Mouse (Mus musculus) forelimb bud, embryonic 11.5 days (tissue): ENCODE measurements at regions not wholly inside any gene's neighbourhood (a gene's known extent, or its start where the extent isn't known, plus 50 kb on each side); places are given as distances from the start of the nearest gene placed in this dataset.

Source experiments
- DNase-seq: peaks from one replicate; pipeline ENCODE4 v3.0.0-alpha.2; 2012; ENCODE audit warnings: low read depth, low spot score

DNA sequence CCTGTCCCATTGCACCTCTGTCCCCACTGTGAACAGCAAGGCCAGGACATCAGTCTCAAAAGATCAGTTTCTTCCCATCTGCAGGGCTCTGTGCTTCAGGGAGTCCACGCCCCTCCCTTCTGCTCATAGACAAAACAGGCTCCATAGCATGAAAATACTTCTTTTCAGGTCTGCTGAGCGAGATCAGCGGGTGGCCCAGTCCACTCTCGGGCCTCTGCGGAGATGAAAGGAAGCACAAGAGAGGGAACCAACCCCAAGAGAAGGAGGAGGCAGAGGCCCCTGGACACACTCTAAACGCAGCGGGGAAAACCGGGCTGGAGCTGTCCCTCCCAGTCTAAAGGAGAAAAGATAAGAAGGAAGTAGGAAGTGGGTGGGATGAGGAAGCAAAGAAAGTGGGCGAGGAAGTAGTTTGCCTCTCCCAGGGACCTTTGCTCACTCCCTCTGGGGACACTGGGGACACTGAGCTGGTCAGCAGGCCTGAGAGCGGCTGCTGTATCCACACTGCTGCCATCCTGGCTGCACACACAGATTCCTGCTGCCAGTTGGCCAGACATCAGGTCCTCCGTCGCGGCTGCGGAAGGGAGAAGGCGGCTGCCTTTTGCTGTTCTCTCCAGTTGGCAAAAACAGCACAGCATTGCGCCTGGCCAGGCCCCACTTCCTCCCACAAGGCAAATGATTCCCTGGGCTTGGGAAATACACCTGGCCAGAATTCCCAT is 143.5 kb downstream of the Rybp start:
- DNase-seq, result no peak

DNA sequence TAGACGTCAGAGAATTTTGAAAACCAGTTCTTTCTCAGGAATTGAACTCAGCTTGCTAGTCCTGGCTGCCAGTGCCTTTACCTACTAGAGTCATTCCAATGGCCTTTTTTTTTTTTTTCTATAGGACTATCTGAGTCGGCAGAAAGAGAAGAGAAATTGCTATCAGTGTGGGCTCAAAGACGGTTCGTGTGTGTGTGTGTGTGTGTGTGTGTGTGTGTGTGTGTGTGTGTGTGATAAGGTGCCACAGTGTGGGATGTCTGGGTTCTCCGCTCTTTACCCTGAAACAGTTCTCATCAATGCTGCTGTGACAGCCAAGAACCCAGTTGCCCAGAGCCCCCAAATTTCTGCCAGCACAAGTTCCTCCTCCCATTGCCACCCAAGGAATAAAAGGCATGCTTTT is 146.1 kb downstream of the Rybp start:
- DNase-seq, result no peak

- DNase-seq, result no peak
Measured at GRCm38 (mm10) chr6:100140581-100141114, 146.6 kb downstream of the Rybp start.

- no peak for DNase-seq
Measured at GRCm38 (mm10) chr6:100139809-100140208, 147.5 kb downstream of the Rybp start.

DNA sequence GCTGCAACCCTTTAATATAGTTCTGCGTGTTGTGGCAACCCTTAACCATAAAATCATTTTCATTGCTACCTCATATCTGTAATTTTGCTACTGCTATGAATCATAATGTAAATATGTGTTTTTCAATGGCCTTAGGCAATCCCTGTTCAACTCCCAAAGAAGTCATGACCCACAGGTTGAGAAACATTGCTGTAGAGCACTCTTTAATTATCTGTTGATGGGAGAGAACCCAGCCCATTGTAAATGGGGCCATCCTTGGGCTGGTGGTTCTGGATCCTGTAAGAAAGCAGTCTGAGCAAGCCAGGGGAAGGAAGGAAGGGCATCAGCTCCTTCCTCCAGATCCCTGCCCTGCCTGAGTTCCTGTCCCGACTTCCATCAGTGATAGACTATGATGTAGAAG is 148.6 kb downstream of the Rybp start:
- DNase-seq, result no peak

- no peak for DNase-seq
Measured at GRCm38 (mm10) chr6:100135177-100135576, 152.1 kb downstream of the Rybp start.

- DNase-seq, result no peak
Measured at GRCm38 (mm10) chr6:100133970-100134369, 153.3 kb downstream of the Rybp start.

- no peak for DNase-seq
Measured at GRCm38 (mm10) chr6:100132916-100133600, 154.2 kb downstream of the Rybp start.

DNA sequence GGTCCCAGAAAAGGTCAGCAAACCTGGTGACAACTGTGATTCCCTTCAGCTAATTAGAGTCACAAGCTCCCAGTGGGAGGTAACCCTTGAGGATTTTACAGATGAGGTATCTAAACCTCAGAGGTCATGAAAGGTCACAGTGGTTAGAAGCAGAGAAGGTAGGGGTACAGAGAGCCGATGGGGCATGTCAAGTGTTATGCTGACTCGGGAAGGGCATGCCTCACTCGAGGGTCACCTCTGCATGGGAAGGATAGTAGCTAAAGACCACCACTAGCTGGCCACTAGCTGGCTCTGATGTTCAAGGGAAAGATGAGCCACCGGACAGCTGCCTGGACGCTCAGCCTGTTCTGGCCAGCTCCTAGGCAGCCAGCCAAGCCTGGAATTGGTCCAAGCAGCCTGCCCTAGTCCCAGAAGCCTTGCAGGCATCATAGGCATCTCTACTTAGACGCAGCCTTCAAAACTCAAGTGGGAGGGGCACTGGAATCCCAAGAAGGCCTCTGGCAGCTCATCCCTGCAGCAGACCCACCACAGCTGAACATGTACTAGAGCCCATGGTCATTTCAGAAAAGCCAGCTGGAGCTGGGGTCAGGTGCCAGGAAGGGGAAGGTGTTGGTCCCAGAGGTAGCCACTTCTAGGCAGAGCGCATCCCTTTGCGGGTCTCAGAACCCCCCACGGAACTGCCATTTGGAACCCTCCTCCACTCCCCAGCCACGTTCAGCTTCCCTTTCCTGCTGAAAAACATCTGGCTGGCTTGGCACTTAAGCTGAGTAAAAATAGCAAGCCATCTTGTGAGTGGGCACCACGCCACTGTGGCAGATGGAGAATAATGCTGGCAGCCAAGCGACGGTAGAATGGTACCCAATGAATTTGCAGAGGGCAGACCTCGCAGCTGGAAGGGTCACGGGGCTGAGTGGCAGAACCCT is 159.8 kb downstream of the Rybp start:
- no peak for DNase-seq

DNA sequence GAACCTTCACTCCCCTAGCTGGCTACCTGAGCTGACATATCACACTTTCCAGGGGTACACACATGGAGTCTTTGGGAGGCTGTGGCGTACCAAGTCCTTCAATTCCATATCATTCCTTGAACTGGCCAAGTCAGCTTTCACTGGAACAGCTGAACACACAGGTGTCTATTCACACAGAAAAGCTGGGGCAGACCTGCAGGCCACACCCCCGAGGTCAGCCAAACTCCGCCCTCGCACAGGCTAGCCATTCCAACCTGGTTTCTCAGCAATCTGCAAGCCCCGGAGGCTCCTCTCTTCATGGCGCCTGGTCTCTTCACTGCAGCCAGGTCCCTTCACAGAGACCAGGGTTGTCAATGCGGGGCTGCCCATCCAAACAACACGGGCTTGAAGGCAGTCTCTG is 160.5 kb downstream of the Rybp start:
- DNase-seq, result no peak

DNA sequence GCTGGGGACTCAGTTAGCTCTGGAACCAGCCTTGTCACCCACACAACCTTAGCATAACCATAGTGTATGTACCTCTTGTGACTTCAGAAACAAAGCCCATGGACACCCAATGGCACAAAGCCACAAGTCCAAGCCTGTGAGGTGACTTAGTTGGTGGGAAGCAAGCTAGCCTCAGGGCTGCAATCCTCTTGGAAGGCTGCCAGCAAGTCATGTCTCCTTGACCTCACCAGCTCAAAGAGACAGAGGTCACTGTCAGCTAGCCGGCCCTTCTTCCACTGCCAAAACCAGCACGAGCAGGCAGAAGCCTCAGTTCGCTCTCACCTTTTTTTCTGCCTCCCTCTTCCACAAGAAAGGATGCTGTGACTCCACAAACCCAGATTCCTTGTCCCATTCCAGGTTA is 161.0 kb downstream of the Rybp start:
- no peak for DNase-seq

- no peak for DNase-seq
Measured at GRCm38 (mm10) chr6:100121240-100121639, 166.0 kb downstream of the Rybp start.

DNA sequence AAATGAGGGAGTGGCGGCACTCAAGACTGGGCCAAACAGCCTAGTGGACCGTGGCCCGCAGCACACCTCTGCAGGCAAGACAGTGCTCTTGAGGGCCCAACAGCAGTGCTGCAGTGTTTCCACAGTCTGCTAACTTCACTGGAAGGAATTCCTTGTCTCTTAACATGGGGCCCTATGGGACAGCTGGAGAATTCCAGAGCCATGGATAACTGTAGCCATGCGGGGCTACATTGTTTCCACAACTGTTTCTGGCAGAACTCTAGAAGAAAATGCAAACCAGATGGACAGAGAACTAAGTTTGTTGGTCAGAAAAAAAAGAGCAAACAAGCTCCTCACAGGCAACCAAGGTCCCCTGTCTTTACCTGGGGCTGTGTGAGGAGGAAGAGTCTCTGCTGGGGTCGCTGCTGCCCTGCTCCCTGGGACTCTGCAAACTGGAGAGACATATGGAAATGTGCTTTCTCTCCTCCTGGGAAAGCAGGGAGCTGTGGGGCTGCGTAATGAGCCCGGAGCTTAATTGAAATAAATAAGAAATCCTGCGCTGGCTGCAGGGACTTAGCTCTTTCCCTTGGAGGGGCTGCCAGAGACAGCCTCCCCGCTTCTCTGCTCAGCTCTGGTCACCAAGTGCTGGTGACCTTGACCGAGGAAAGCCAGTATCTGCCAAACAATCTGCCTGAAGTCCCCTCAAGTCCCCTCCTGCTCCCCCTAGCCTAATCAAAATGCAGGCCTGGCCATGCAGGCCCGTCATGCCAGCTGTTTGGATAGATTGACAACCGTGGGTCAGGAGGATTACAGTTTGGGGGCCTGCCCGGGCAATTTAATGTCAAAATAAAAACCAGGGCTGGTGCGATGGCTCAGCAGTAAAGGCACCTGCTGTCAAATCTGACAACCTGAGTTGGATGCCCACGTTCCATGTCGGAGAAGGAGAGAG is 167.0 kb downstream of the Rybp start:
- peak; percentile 67 for DNase-seq

- DNase-seq, result no peak
Measured at GRCm38 (mm10) chr6:100117084-100117483, 170.2 kb downstream of the Rybp start.

GRCm38 (mm10) chr6:100113393-100114137 is 173.7 kb downstream of the Rybp start:
- DNase-seq, result no peak

GRCm38 (mm10) chr6:100110981-100111660 is 176.2 kb downstream of the Rybp start:
- DNase-seq, result no peak

DNA sequence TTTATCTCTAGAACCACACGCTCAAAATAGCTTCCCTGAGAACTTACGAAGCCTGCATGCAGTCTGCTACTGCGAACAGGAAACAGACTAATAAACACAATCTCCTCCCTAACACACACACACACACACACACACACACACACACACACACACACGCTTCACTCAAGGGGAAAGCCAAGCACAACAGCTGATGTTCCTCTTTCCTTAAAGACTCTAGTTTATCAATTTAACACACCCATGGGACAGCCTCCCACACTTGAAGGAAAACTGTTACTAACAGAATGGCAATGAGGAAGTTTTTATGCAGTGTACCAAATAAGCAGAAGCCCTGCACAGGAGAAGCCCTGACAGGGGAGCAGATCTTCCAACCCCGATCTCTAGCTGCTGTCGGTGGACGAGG is 177.3 kb downstream of the Rybp start:
- DNase-seq, result no peak

DNA sequence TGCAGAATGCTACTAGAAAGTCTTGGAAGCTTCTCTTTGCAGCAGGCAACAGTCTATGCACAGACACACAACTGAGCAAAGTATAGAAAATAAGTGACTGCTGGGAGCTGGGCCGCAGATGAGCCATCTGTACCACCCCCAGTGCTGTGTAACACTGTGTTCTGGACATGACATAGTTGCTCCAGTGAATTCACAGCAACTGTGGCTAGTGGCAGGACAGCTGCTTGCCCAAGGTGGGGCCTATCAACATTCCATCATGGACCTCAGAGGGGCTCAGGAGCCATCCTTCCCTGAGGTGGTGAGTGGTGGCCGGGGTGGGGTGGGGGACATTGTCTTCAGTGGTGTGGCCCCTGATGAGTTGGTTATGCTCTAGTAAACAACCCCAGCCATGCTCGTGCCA is 177.9 kb downstream of the Rybp start:
- no peak for DNase-seq

GRCm38 (mm10) chr6:100107508-100107907 is 179.8 kb downstream of the Rybp start:
- no peak for DNase-seq

DNA sequence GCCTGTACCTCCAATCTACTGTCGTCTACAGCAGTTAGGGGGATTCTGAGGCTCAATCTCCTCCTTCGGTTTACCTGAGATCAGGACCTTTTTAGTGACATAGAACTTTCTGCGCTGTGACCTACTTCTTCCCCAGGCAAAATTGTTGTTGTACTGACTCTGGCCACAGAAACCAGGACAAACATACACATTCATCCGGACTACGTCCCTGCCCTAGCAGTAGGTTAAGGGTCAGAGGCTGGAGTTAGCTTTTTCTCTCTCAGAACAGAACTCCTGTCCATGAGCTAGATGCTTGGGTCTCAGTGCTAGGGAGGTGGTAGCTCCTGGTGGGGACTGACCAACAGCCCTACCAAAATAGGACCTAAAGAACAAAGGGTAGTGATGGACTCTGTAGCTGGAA is 180.2 kb downstream of the Rybp start:
- DNase-seq, result no peak
